Mouse (Mus musculus): ENCODE measurements around the gene Ube2v1.

The Ube2v1 gene

DNA sequence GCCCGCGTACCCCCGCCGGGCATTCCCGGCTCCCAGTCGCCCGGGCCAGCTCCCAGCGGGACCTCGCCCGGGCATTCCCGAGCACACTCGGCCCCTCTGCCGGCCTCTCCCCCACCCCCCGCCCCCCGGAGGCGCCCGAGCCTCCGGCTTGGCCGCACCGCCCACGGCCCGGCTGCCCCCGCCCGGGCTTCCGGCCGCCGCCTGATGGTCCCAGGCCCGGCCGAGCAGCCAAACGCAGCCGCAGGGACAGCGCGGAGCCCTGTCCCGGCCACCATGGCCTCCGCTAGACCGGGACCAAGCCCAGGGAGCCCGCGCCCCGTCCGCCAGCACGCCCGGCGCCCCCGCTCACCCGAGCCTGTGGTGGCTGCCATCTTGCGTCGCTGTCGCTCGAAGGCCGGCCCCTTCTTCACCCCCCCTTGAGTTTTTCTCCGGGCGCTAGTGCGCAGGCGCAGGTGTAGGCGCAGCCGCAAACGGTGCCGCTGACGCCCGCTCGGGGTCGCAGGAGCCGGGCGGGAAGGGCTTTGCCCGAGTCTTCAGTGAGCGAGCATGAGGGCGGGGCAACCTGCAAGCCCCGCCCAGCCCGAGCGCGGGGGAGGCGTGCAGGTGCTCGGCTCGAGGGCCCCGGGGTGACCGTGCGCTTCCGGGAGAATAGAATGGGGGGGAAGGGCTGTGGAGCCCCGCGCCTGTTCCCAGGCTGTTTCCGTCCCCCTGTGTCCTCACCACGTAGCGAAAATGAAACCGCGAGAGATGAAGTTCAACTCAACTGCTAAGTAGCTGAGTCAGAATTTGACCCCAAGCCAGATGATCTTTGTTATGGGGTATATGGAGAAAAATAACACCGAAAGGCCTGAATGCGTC, at the start of gene Ube2v1:
Ube2v1 (minus strand) TSS at position 505 of the 858 bp plus-strand sequence.
- DNase-seq (ENCODE audit: low spot score): peak; percentile 98

DNA sequence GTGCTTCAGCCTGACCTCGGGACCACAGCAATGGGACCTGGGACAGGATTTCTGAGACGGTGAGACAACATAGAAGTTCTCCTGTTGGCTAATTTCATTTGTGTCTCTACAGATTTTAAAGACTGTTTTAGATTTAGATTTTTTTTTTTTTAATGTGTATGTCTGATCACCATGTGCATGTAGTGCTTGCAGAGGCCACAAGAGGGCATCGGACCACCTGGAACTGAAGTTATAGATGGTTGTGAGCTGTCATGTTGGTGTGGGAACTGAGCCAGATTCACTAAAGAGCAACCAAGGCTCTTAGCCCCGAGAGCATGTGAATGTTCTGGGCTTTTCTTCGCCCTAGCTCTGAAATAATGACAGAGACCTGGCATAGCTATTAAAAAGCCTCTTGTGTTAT, 48.8 kb upstream of the Ube2v1 start:
- no peak for DNase-seq (ENCODE audit: low spot score)

DNA sequence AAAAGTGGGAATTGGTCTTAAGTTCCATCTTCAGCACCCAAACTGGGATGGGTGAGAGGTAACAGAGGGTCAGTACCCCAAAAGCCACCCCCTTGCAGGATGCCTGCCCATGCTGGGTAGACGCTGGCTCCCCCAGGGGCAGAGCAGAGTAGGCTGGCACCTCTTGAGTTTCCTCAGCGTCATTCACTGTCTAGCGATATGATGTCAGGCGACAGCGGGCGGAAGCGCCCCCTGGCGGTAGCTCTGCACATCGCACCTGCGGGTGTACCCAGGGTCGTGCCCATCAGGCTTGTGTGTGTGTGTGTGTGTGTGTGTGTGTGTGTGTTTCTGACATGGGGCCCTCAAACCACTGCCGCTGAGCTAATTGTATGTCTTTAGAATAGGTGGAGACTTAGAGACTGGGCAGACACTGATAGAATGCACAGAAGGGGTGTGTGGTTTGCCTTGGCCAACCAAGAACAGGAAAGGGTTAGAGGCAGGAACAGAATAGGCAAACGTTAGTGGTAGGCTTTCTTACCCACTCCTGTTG, 48.1 kb upstream of the Ube2v1 start:
- no peak for DNase-seq (ENCODE audit: low spot score)

DNA sequence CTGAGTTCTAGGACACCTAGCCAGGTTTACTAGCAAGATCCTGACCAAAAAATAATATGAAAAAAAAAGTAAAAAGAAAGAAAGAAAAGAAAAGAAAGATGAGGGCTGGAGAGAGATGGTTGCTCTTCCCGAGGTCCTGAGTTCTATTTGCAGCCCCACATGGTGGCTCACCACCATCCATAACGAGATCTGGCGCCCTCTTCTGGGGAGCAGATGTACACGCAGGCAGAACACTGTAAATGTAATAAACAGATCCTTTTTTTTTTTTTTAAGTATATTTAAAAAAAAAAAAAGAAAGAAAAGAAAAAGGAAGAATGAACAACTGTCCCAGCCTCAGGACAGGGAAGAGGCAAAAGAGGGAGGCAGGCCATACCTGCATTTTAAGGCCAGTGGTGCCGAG, 46.7 kb upstream of the Ube2v1 start:
- DNase-seq (ENCODE audit: low spot score): no peak

DNA sequence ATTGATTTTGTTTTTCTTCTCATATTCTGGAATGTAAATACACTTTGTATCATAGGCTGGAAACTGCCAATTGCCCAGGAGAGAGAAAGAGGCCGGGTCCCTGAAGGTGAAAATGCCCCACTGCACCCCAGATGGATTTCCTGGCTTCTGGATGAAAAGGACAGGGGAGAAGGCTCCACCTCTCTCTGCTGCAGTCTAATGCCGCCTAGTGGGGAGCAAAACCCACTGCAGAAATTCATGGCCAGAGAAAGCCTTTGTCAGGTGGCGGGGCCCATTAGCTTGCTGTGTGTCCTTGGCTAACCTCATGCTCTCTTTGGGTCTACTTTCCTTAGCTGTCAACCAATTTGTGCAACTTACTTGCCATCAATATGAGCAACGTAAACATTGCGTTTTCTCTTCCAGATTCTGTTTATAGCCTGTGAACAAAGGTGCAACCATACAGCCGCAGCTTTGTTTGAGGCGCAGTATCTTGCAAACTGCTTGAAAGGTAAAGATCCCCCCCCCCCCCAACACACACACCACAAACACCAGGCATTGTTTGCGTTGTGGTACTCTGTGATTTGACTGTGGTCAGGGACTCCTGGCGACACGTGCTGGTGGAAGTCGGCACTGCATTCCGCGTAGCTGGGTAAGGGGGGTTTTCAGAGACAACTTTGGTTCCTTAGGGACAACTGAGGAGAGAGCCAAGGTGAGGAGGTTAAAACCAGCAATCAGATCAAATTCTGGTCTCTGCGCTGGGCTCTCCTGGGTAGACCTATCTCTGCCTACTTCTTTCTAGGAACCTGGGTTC, 43.4 kb upstream of the Ube2v1 start:
- no peak for DNase-seq (ENCODE audit: low spot score)

DNA sequence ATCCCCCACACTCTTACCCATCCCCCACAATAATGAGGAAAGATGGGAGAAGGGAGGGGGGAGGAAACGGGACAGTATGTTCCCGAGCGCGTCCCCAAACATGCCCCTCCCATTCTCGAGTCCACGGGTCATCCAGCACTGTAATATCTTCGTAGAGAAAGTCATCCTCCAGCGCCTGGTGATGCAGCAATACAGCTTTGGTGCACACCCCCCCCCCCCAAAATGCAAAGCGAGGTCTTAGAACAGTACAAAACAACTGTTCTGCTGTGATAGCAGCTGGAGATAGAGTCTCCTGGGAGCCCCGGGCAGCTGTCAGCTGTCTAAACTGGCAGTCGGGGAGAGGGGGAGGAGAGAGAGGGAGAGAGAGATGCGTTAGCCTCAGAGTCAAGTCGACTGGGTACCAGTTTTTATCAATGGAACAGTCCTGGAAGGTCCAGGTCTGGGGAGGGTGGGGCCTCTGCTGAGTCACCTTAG, 40.4 kb upstream of the Ube2v1 start:
- no peak for DNase-seq (ENCODE audit: low spot score)

DNA sequence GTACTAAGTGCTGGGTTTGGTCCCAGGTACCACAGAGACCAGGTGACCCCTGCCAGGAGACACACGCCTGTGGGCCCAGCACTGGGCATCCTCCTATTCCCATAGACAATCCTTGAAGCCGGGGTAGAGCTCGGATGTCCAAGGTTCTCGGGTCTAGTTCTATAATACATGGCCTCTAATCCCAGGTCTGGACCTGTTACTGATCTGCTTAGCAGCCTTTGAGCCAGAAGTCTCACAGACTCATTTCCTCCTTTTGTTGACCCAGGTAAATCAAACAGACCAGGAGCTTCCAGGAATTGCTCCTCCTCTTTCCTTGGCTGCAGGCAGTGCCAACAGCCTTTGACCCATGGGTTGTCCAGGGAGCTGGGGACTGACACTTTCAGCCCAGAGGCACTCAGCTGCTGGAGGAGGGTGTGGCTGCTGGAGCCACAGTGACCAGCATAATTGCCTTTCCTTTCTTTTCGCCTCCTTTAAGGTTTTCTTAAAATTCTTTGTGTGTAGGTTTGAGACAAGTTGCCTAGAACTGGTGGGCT, 39.3 kb upstream of the Ube2v1 start:
- peak; percentile 85 for DNase-seq (ENCODE audit: low spot score)

DNA sequence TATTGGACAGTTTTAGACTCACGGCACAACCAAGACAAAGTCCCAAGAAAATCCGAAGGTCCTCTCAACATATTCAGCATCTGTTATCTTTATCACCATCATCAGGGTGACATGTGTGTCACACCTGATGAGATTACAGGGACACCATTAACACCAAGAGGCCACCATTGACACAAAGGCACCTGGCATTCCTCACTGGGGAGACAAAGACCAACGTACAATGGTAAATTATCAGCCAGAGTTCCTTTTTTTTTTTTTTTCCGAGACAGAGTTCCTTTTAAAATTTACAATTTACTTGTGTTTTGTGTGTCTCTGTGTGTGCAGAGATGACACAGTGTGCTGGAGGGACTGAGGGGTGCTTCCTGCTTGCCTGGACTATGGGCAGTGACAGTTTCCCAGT, 37.5 kb upstream of the Ube2v1 start:
- DNase-seq (ENCODE audit: low spot score): no peak

DNA sequence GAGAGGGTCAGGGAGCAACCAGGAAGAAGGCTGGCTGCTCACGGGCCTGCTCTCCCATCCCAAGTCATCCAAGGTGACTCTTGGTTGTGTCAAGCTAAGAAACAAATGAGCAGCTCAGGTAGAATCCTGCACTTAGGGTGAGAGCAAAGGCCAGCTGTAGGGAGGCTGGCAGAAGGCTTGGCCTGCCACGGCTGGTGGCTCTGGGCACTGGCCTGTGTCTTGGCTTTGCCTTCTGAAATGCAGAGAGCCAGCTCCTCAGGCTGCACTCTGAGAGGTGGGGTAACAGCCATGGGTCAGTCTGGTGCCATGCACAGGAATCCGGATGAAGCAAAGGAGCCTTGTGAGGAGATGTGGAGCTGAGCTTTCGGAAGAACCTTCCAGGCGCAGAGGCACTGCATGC, 36.5 kb upstream of the Ube2v1 start:
- DNase-seq (ENCODE audit: low spot score): no peak

DNA sequence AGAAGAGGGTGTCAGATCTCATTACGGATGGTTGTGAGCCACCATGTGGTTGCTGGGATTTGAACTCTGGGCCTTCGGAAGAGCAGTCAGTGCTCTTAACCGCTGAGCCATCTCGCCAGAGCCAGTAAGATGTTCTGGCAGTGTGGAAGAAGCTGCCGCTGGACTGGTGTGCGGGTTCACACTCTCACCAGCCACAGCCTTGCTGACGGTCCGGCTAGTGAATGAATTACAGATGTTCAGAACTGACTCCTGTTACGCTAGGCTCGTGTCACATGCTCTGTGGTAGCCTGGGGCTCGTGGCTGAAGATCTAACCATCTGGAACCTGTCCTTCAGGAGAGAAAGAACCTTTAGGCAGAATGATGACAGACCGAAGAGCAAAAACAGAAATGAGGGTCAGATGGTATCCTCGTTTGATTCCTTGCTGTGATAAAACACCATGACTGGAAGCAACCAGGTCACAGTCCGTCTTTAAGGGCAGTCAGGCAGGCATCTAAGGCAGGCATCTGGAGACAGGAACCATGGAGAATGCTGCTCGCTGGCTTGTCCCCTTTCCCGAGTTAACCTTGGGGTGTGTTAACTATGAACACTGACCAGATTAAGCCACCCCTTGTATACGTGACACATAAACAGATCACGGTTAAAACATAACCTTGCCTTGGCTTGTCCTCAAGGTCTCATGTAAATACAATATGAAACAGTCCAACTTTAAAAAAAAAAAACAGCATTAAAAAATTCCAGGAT, 34.2 kb upstream of the Ube2v1 start:
- DNase-seq (ENCODE audit: low spot score): peak; percentile 84

DNA sequence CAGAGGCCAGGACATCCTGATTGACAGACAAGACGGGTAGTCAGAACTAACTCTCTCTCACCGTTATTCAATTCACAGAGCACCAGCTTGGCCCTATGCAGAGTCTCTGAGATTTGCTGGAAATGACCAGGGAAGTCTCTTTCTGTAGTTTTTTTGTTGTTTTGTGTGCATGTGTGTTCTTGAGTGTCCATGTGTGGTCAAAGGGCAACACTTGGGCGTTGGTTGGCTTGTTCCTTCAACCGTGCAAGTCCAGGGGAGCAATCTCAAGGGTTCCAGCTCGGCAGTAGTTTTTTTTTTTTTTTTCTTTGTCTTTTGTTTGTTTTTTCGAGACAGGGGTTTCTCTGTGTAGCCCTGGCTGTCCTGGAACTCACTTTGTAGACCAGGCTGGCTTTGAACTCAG, 30.8 kb upstream of the Ube2v1 start:
- DNase-seq (ENCODE audit: low spot score): no peak

DNA sequence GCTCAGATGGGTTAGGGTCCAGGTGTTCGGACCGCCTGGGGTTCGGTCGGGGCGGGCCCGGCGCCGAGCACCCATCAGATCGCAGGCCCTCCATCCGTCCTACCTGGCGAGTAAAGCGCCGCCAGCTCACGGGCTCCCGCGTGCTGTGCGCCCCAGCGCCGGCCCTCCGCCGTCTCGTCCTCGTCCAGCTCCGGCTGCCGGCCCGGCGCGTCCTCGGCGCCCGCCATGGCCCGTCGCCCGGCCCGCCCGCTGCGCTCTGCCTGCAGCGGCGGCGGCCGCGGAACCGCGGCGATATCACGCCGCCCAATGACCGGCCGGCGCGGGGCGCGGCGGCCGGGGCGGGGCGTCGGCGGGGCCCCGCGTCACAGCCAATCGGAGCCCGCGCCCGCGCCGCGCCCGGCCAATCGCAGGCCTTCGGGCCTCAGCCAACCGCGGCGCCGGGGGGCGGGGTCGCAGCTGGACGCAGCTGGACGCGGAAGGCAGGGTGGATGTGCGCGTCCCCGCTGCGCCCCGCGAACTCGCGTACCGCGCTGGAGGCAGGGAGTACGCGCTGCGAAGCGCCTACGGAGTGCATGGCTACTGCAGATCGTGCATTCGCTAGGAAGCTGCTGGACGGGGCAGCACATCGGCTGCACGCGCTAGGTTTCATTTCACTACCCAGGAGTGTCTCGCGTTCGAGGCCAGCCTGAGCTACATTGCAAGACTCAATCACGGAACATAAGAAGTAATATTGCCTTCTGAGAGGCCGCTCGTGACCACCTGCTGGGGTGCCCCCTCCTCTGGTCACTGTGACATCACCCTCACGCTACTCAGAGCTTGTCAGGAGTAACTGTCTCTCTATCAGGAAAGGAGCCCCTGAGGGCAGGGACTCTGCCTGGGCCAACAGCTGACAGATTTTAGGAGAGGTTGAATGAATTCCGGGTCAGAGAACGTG, 29.6 kb upstream of the Ube2v1 start, which contains the start of gene Gm20431:
Gm20431 (minus strand) TSS at position 227 of the 934 bp plus-strand sequence.
- peak; percentile 91 for DNase-seq (ENCODE audit: low spot score)

DNA sequence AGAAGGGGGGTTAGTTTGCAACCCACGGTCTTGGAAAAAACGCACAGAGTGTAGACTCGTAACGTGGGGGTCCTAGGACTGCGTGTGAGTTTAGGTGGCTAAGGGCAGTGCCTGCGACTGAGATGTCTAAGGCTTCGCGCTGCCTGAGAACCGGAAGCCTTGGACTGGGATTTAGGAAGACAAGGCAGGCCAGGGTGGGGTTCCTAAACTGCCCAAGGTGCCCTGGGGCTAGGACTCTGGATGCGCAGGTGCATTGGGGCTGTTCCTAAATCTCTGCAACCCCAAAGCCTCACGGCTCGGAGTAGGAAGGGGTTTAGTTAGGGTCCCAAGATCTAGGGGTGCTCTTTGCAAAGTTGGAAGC, 28.7 kb upstream of the Ube2v1 start:
- no peak for DNase-seq (ENCODE audit: low spot score)

DNA sequence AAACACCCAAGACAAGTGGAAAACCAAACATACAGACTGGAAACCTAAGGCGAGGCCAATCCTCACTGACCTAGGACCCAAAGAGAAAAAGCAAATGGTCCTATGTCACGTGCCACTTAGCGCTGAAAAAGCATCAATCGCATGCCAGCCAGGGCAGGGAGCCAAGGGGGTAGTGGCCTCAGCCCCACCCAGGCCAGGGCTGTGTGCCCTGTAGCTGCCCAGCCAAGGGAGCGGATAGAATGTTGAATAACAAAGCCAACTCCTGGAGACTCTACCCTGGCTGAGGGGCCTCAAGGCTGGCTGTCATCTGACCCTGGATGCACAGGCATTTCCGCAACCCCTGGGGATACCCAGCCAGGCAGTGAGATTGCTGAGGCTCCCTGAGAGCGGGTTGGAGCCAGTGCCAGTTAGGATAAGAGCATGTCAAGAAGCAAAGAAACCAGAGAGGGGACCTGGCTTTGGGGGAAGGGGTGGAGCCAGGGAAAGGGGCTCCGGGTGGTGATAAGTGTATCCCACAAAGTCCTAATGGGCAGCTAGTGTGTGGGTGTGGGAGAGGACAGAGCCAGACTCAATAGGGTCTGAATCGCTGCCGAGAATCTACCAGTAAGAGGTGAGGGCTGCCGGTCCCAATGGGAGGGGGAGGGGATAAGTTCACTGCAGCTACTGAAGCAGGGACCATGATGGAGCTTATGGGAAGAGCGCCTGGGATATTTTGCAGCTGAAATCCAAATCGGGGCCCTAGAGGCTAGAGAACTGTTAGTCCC, 28.1 kb upstream of the Ube2v1 start:
- no peak for DNase-seq (ENCODE audit: low spot score)

DNA sequence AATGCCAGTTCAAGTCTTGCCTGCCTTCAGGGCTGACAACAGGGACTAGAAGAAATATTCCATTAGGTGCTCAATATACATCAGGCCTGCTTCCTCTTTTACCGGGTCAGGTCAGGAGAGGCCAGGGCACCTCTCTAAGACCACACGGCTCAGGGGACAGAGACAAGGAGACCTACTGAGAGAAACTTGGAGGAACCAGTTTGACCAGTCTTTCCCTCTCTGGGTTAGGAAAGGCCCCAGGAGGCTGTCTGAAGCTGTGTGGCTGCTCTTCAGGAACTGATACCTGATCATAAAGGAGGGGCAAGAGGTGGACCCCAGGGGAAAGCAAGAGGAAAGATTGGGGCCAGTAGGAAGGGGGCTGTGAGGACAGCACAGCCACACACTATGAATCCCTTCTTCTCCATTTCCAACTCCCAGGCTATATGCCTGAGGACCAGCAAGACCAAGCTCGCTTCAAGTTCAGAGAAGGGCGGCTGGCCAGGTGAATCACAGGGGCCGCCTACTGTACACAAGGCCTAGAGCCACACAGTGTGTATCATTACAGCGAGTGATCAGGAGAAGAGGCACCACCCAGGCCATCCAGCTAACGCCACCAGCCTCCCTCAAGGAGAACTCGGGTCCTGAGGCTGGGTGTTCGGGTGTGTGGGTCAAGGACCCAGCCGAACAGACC, 27.4 kb upstream of the Ube2v1 start:
- no peak for DNase-seq (ENCODE audit: low spot score)

DNA sequence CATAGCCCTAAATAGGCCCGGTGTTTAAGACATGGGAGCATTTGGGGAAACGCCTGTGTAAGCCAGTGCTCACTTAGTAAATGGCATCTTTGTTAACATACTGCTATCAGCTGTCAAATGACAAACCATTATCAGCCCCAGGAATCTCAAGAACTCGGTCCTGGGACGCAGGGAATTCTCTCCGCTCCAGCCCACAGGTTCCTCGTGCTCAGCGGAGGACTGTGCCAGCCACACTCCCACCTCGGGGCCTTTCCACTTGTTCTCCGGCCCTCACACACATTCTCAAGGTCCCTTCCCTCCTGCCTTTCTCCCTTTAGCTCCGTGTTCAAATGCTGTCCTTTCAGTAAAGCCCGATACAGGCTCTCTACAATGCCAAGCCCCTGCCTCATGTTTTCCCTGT, 26.8 kb upstream of the Ube2v1 start:
- no peak for DNase-seq (ENCODE audit: low spot score)

DNA sequence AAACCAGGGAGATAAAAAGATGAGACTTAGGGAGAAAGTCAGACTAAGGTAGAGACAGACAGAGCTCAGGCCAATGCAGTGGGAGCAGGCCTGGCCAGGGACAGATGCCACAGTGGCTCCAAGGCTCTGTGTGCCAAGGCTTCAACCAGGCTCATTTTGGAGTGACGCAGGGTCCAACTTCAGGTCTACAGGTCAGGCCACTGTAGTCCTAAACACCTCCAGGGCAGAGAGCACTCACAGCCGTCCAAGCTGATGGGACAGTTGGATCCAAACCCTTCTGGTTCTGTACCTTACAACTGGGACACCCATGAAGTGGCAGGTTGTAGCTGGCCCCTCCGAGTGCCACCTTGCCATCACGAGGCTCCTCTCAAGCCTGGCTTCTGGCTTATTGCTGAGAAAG, 26.1 kb upstream of the Ube2v1 start:
- no peak for DNase-seq (ENCODE audit: low spot score)

DNA sequence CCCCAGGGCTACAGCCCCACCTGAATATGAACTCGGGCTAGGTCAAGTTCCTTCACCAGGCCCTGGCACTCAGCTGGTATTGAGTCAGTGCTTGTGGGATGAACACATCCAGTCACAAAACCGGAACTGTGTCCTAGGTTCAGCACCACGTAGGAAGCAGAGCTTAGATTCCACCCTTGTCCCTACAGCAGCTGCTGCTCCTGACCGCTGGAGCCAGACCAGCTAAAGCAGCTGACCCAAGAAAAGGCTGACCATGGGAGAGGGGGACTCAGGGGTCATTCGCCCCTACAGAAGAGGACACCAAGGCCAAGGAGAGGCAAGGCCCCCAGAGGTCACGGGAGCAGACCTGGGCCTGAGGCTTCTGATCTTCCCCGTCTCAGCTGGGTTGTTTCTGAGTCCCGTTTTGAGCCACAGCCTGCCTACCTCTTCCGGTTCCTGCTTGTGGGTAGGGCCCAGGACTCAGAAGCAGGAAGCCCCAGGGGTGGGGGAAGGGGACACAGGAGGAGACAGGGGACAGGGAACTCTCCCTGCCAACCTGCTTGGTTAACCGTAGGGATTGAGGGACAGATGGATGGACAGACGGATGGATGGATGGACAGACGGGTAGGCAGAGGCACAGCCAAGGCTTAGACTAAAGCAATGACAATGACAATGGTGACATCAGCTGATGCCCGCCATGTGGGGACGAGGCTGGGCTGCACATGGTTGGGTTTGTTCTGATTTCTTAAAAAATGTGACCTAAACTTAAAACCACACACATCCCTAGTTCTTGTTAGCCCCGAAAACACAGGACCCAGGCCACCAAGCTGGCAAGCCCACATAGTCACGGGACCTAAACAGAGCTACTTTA, 25.0 kb upstream of the Ube2v1 start:
- no peak for DNase-seq (ENCODE audit: low spot score)

Measured in yolk sac, embryonic 10.5 days (tissue).